Mouse (Mus musculus) olfactory bulb, adult 2 months (tissue): Measurements from ENCODE around the gene Cit. TPM values are rescaled to one million over a fixed set of nuclear protein-coding genes. Genes with fewer than 3 reads are reported as not detected.
A peak's percentile ranks its signal among the peaks of the same experiment; 100 is the strongest.

ENCODE experiments used
- H3K27ac ChIP-seq: fragments of 200-500 bp; 2 replicates; pipeline ENCODE4 v1.5.1; 2012; ENCODE audit warnings: low read depth, low read length; ENCODE audit not compliant: insufficient read depth
- H3K4me1 ChIP-seq: fragments of 200-500 bp; 2 replicates; pipeline ENCODE4 v1.6.1; 2012; ENCODE audit warnings: low read length; ENCODE audit not compliant: control insufficient read depth, insufficient read depth
- H3K4me3 ChIP-seq: fragments of 200-500 bp; 2 replicates; pipeline ENCODE4 v1.5.1; 2012; ENCODE audit warnings: mild to moderate bottlenecking, low read depth, low read length, moderate library complexity; ENCODE audit not compliant: insufficient read depth
- CTCF ChIP-seq: fragments of 200-500 bp; IDR thresholded peaks from 2 replicates; pipeline ENCODE4 v1.5.1; 2012; ENCODE audit warnings: low read depth, mild to moderate bottlenecking, low read length, moderate library complexity; ENCODE audit not compliant: insufficient read depth
- POLR2A ChIP-seq: fragments of 200-500 bp; IDR thresholded peaks from 2 replicates; pipeline ENCODE4 v1.6.1; 2012; ENCODE audit warnings: mild to moderate bottlenecking, low read depth, low read length, moderate library complexity; ENCODE audit not compliant: insufficient read depth
- WGBS: fragments of 180-500 bp; shearing (Covaris S2); methylation state at CpG from one replicate; pipeline ENCODE4 v1.1.7; 2018; 5-methylcytosine and 5-hydroxymethylcytosine counted together
- polyA plus RNA-seq: library from polyadenylated mRNA; stranded (reverse); fragments of >200 nt; gene quantifications from 2 replicates; pipeline ENCODE4 v1.2.4, GENCODE M21; 2012; ENCODE audit warnings: low replicate concordance; ENCODE audit not compliant: missing spikeins, insufficient read depth, insufficient read length

Gene Cit
- polyA plus RNA-seq, 1 experiment = not detected

- TF ChIP-seq CTCF = no peak
- TF ChIP-seq POLR2A = no peak
- Histone ChIP-seq H3K27ac (no peak overlapping the region), H3K4me3 (no peak overlapping the region), H3K4me1 (peaks cover 49% of the 10 kb centered on the region)
- 96% methylated on average over 4 of the region's 4 CpGs for WGBS
These were observed 72.9 kb downstream of the Cit start for GRCm38 (mm10) chr5:115917960-115918359.

- TF ChIP-seq POLR2A = no peak
- no peak for TF ChIP-seq CTCF
- Histone ChIP-seq H3K27ac (peak overlapping the region; percentile 67), H3K4me1 (peaks cover 51% of the 10 kb centered on the region), H3K4me3 (no peak overlapping the region)
- 47% methylated on average over 23 of the region's 23 CpGs for whole genome bisulfite sequencing
These were observed 73.7 kb downstream of the Cit start for GRCm38 (mm10) chr5:115918597-115919351.

- Histone ChIP-seq H3K4me1 (peaks cover 54% of the 10 kb centered on the region), H3K27ac (no peak overlapping the region)
- WGBS = 74% methylated on average over 9 of the region's 9 CpGs
These were observed 76.9 kb downstream of the Cit start for GRCm38 (mm10) chr5:115921990-115922389.

GRCm38 (mm10) chr5:115924946-115925345, 79.9 kb downstream of the Cit start:
- WGBS = 90% methylated on average over 7 of the region's 7 CpGs

More at GRCm38 (mm10) chr5:115921990-115922389, 76.9 kb downstream of the Cit start:
- TF ChIP-seq CTCF (no peak), POLR2A (no peak)
- no peak overlapping the region for H3K4me3 ChIP-seq

GRCm38 (mm10) chr5:115928786-115929507, 83.9 kb downstream of the Cit start:
- Histone ChIP-seq H3K4me1 (peaks cover 35% of the 10 kb centered on the region), H3K27ac (no peak overlapping the region), H3K4me3 (no peak overlapping the region)
- TF ChIP-seq CTCF = peak; percentile 55; the same call in 1 of the 2 replicates
- no peak for TF ChIP-seq POLR2A
- WGBS = 74% methylated on average over 16 of the region's 16 CpGs

More at GRCm38 (mm10) chr5:115924946-115925345, 79.9 kb downstream of the Cit start:
- Histone ChIP-seq H3K4me3 (no peak overlapping the region), H3K27ac (no peak overlapping the region), H3K4me1 (peaks cover 44% of the 10 kb centered on the region)
- TF ChIP-seq CTCF = no peak

- Histone ChIP-seq H3K27ac (no peak overlapping the region), H3K4me1 (peaks cover 22% of the 10 kb centered on the region), H3K4me3 (no peak overlapping the region)
- 65% methylated on average over 11 of the region's 11 CpGs for WGBS
- TF ChIP-seq POLR2A (no peak), CTCF (no peak)
These were observed 87.2 kb downstream of the Cit start for GRCm38 (mm10) chr5:115932325-115932724.

GRCm38 (mm10) chr5:115936851-115937250, 91.8 kb downstream of the Cit start:
- H3K4me1 ChIP-seq = peaks cover 33% of the 10 kb centered on the region
- no peak overlapping the region for H3K27ac ChIP-seq
- H3K4me3 ChIP-seq = no peak overlapping the region
- no peak for TF ChIP-seq CTCF
- no peak for TF ChIP-seq POLR2A
- 69% methylated on average over 15 of the region's 15 CpGs for WGBS

GRCm38 (mm10) chr5:115937566-115937965, 92.5 kb downstream of the Cit start:
- Histone ChIP-seq H3K4me1 (peaks cover 28% of the 10 kb centered on the region), H3K4me3 (no peak overlapping the region), H3K27ac (no peak overlapping the region; the same call in 1 of the 2 replicates)
- TF ChIP-seq CTCF (no peak), POLR2A (no peak)
- WGBS = 49% methylated on average over 6 of the region's 6 CpGs

- H3K4me3 ChIP-seq = no peak overlapping the region
- H3K4me1 ChIP-seq = peaks cover 20% of the 10 kb centered on the region
- WGBS = 45% methylated on average over 13 of the region's 13 CpGs
- no peak for TF ChIP-seq POLR2A
- TF ChIP-seq CTCF = no peak
- peak overlapping the region; percentile 56; the same call in 1 of the 2 replicates for H3K27ac ChIP-seq
These were observed 93.9 kb downstream of the Cit start for GRCm38 (mm10) chr5:115938999-115939398.
